Mouse (Mus musculus): Measurements from ENCODE around the gene Tnfsf11.

The Tnfsf11 gene

GRCm38 (mm10) chr14:78307286-78308237, at the start of gene Tnfsf11:
Tnfsf11 (minus strand) TSS chr14:78308043.
- DNase-seq (ENCODE audit: low spot score) = no peak

- DNase-seq (ENCODE audit: low spot score) = no peak
Observed at GRCm38 (mm10) chr14:78356764-78357163, 48.9 kb upstream of the Tnfsf11 start.

GRCm38 (mm10) chr14:78355381-78355780, 47.5 kb upstream of the Tnfsf11 start:
- DNase-seq (ENCODE audit: low spot score) = no peak

- DNase-seq (ENCODE audit: low spot score) = no peak
Observed at GRCm38 (mm10) chr14:78352865-78353264, 45.0 kb upstream of the Tnfsf11 start.

GRCm38 (mm10) chr14:78351544-78351943, 43.7 kb upstream of the Tnfsf11 start:
- no peak for DNase-seq (ENCODE audit: low spot score)

GRCm38 (mm10) chr14:78347715-78348114, 39.9 kb upstream of the Tnfsf11 start:
- DNase-seq (ENCODE audit: low spot score) = no peak

GRCm38 (mm10) chr14:78343007-78343406, 35.2 kb upstream of the Tnfsf11 start:
- DNase-seq (ENCODE audit: low spot score) = no peak

GRCm38 (mm10) chr14:78342146-78342545, 34.3 kb upstream of the Tnfsf11 start:
- no peak for DNase-seq (ENCODE audit: low spot score)

- no peak for DNase-seq (ENCODE audit: low spot score)
Observed at GRCm38 (mm10) chr14:78333341-78333740, 25.5 kb upstream of the Tnfsf11 start.

GRCm38 (mm10) chr14:78331368-78331767, 23.5 kb upstream of the Tnfsf11 start:
- no peak for DNase-seq (ENCODE audit: low spot score)

GRCm38 (mm10) chr14:78330576-78331300, 22.9 kb upstream of the Tnfsf11 start:
- DNase-seq (ENCODE audit: low spot score) = no peak

- no peak for DNase-seq (ENCODE audit: low spot score)
Observed at GRCm38 (mm10) chr14:78329765-78330451, 22.1 kb upstream of the Tnfsf11 start.

GRCm38 (mm10) chr14:78323356-78323755, 15.5 kb upstream of the Tnfsf11 start:
- DNase-seq (ENCODE audit: low spot score) = no peak

GRCm38 (mm10) chr14:78322916-78323315, 15.1 kb upstream of the Tnfsf11 start:
- DNase-seq (ENCODE audit: low spot score) = no peak

- no peak for DNase-seq (ENCODE audit: low spot score)
Observed at GRCm38 (mm10) chr14:78320248-78320647, 12.4 kb upstream of the Tnfsf11 start.

GRCm38 (mm10) chr14:78319580-78319979, 11.7 kb upstream of the Tnfsf11 start:
- no peak for DNase-seq (ENCODE audit: low spot score)

GRCm38 (mm10) chr14:78319000-78319399, 11.2 kb upstream of the Tnfsf11 start:
- no peak for DNase-seq (ENCODE audit: low spot score)

GRCm38 (mm10) chr14:78317623-78318022, 9.8 kb upstream of the Tnfsf11 start:
- no peak for DNase-seq (ENCODE audit: low spot score)

GRCm38 (mm10) chr14:78300914-78301313, 6.9 kb downstream of the Tnfsf11 start:
- no peak for DNase-seq (ENCODE audit: low spot score)

GRCm38 (mm10) chr14:78292687-78293086, 15.2 kb downstream of the Tnfsf11 start:
- no peak for DNase-seq (ENCODE audit: low spot score)

GRCm38 (mm10) chr14:78289912-78290523, 17.8 kb downstream of the Tnfsf11 start:
- no peak for DNase-seq (ENCODE audit: low spot score)

GRCm38 (mm10) chr14:78288903-78289302, 18.9 kb downstream of the Tnfsf11 start:
- no peak for DNase-seq (ENCODE audit: low spot score)
